Mouse (Mus musculus) sigmoid colon, adult 10 weeks (tissue): Measurements from ENCODE around the gene Gm17571. TPM values are rescaled to one million over a fixed set of nuclear protein-coding genes. Genes with fewer than 3 reads are reported as not detected.

Experiments used
- polyA plus RNA-seq: library from polyadenylated mRNA; stranded (reverse); fragments of 350-450 nt; fragmentation: Illumina TruSeq; extraction: RNeasy Lipid Tissue Mini Kit (QIAGEN cat#74804); gene quantifications from one replicate; pipeline ENCODE4 v1.2.3, GENCODE M21; 2014; ENCODE audit warnings: low read depth, low replicate concordance

The Gm17571 gene
- not detected for polyA plus RNA-seq

GRCm38 (mm10) chr9:13446703-13447285 is at the start of gene Gm17571:
Gene Gm17571 (minus strand): TSS chr9:13446753.

Other genes with a start within 250 kb of the Gm17571 start
- 64.4 TPM for gene Jrkl, start 200.9 kb downstream of the Gm17571 start, polyA plus RNA-seq
- 50.5 TPM for gene Ccdc82, start 199.8 kb downstream of the Gm17571 start, polyA plus RNA-seq
- gene Maml2, start 148.8 kb downstream of the Gm17571 start, polyA plus RNA-seq, result 4.0 TPM